22 mouse cellular contexts compared by ENCODE assay signal in genomic region chr19:15658611-15659010, GRCm38 (mm10).
DNase-seq lines count a peak whose midpoint lies in the region; ATAC-seq and TF ChIP-seq lines count a peak whose summit lies in the region.
"Had no signal": no experiment of that assay in that cellular context is flagged by ENCODE, and none has a peak within 500 bp of the region (broad histone marks: within the 10 kb centered on the region; RNA-seq: fewer than 3 reads in every experiment).

No protein-coding gene starts in this region.

- H3K9ac ChIP-seq in embryonic facial prominence, embryonic 14.5 days (ENCODE audit: low read depth, low read length), result no peak overlapping the region
- H3K9ac ChIP-seq in forebrain, embryonic 14.5 days (ENCODE audit: low read length), result no peak overlapping the region
- H3K9ac ChIP-seq in forebrain, embryonic 11.5 days (ENCODE audit: low read length), result no peak overlapping the region
- H3K9ac ChIP-seq in midbrain, embryonic 11.5 days (ENCODE audit: low read length), result no peak overlapping the region
- no peak overlapping the region for H3K9ac ChIP-seq in midbrain, postnatal 0 days (replicated peaks; ENCODE audit: low read length, poor library complexity, severe bottlenecking)
- H3K9ac ChIP-seq in forebrain, postnatal 0 days, result no peak overlapping the region
- H3K9ac ChIP-seq: embryonic facial prominence, embryonic 13.5 days had no signal

- WGBS in embryonic facial prominence, embryonic 14.5 days, result 45% methylated on average over 1 of the region's 1 CpGs
- WGBS in embryonic facial prominence, embryonic 10.5 days, result 64% methylated on average over 1 of the region's 1 CpGs
- 56% methylated on average over 1 of the region's 1 CpGs for WGBS in forebrain, embryonic 14.5 days
- WGBS in forebrain, embryonic 11.5 days, result 73% methylated on average over 1 of the region's 1 CpGs
- WGBS in midbrain, embryonic 11.5 days, result 62% methylated on average over 1 of the region's 1 CpGs
- 53% methylated on average over 1 of the region's 1 CpGs for WGBS in midbrain, postnatal 0 days
- 33% methylated on average over 1 of the region's 1 CpGs for WGBS in forebrain, postnatal 0 days

- no peak overlapping the region for H3K4me3 ChIP-seq in embryonic facial prominence, embryonic 14.5 days (ENCODE audit: low read depth, low read length)
- no peak overlapping the region for H3K4me3 ChIP-seq in embryonic facial prominence, embryonic 10.5 days
- H3K4me3 ChIP-seq in forebrain, embryonic 14.5 days (ENCODE audit: low read depth, low read length), result no peak overlapping the region
- H3K4me3 ChIP-seq in forebrain, embryonic 11.5 days (ENCODE audit: low read depth, low read length), result no peak overlapping the region
- no peak overlapping the region for H3K4me3 ChIP-seq in midbrain, embryonic 11.5 days (ENCODE audit: low read depth, low read length)
- no peak overlapping the region for H3K4me3 ChIP-seq in midbrain, postnatal 0 days (ENCODE audit: low read depth, low read length)
- H3K4me3 ChIP-seq in forebrain, postnatal 0 days (ENCODE audit: low read depth, low read length), result no peak overlapping the region
- H3K4me3 ChIP-seq: embryonic facial prominence, embryonic 13.5 days had no signal

- H3K4me1 ChIP-seq in embryonic facial prominence, embryonic 14.5 days (ENCODE audit: control insufficient read depth, insufficient read depth, low read length), result no peaks in the 10 kb centered on the region
- H3K4me1 ChIP-seq in embryonic facial prominence, embryonic 10.5 days, result no peaks in the 10 kb centered on the region
- H3K4me1 ChIP-seq in forebrain, embryonic 14.5 days (ENCODE audit: control insufficient read depth, insufficient read depth, low read length), result no peaks in the 10 kb centered on the region
- no peaks in the 10 kb centered on the region for H3K4me1 ChIP-seq in forebrain, embryonic 11.5 days (replicated peaks; ENCODE audit: control insufficient read depth, insufficient read depth, low read length)
- no peaks in the 10 kb centered on the region for H3K4me1 ChIP-seq in midbrain, embryonic 11.5 days (ENCODE audit: control insufficient read depth, insufficient read depth, low read length)
- no peaks in the 10 kb centered on the region for H3K4me1 ChIP-seq in midbrain, postnatal 0 days (ENCODE audit: insufficient read depth, low read length)
- H3K4me1 ChIP-seq in forebrain, postnatal 0 days (ENCODE audit: insufficient read depth), result no peaks in the 10 kb centered on the region
- H3K4me1 ChIP-seq: embryonic facial prominence, embryonic 13.5 days had no signal

- no peaks in the 10 kb centered on the region for H3K9me3 ChIP-seq in embryonic facial prominence, embryonic 14.5 days (ENCODE audit: control insufficient read depth, low read length)
- no peaks in the 10 kb centered on the region for H3K9me3 ChIP-seq in embryonic facial prominence, embryonic 10.5 days
- no peaks in the 10 kb centered on the region for H3K9me3 ChIP-seq in forebrain, embryonic 14.5 days (replicated peaks; ENCODE audit: control insufficient read depth, low read length)
- no peaks in the 10 kb centered on the region for H3K9me3 ChIP-seq in forebrain, embryonic 11.5 days (ENCODE audit: control insufficient read depth, low read length)
- no peaks in the 10 kb centered on the region for H3K9me3 ChIP-seq in midbrain, embryonic 11.5 days (ENCODE audit: control insufficient read depth, low read length)
- no peaks in the 10 kb centered on the region for H3K9me3 ChIP-seq in midbrain, postnatal 0 days (ENCODE audit: low read length)
- H3K9me3 ChIP-seq in forebrain, postnatal 0 days (ENCODE audit: low read length), result no peaks in the 10 kb centered on the region
- H3K9me3 ChIP-seq: embryonic facial prominence, embryonic 13.5 days; G1E had no signal

- no peak overlapping the region for H3K27ac ChIP-seq in embryonic facial prominence, embryonic 14.5 days (replicated peaks; ENCODE audit: low read depth, low read length)
- H3K27ac ChIP-seq in embryonic facial prominence, embryonic 10.5 days (replicated peaks), result no peak overlapping the region
- no peak overlapping the region for H3K27ac ChIP-seq in forebrain, embryonic 14.5 days (ENCODE audit: low read depth, low read length)
- H3K27ac ChIP-seq in forebrain, embryonic 11.5 days (ENCODE audit: low read depth, low read length), result no peak overlapping the region
- no peak overlapping the region for H3K27ac ChIP-seq in midbrain, embryonic 11.5 days (ENCODE audit: low read depth, low read length)
- no peak overlapping the region for H3K27ac ChIP-seq in midbrain, postnatal 0 days (ENCODE audit: low read depth, low read length)
- no peak overlapping the region for H3K27ac ChIP-seq in forebrain, postnatal 0 days (ENCODE audit: low read depth, low read length)
- H3K27ac ChIP-seq: embryonic facial prominence, embryonic 13.5 days had no signal

- H3K36me3 ChIP-seq in embryonic facial prominence, embryonic 14.5 days (ENCODE audit: control insufficient read depth, insufficient read depth, low read length), result no peaks in the 10 kb centered on the region
- no peaks in the 10 kb centered on the region for H3K36me3 ChIP-seq in embryonic facial prominence, embryonic 10.5 days (replicated peaks)
- H3K36me3 ChIP-seq in forebrain, embryonic 14.5 days (ENCODE audit: control insufficient read depth, insufficient read depth, low read length), result no peaks in the 10 kb centered on the region
- no peaks in the 10 kb centered on the region for H3K36me3 ChIP-seq in forebrain, embryonic 11.5 days (ENCODE audit: control insufficient read depth, insufficient read depth, low read length)
- no peaks in the 10 kb centered on the region for H3K36me3 ChIP-seq in midbrain, embryonic 11.5 days (ENCODE audit: control insufficient read depth, insufficient read depth, low read length)
- H3K36me3 ChIP-seq in midbrain, postnatal 0 days (ENCODE audit: insufficient read depth, low read length), result no peaks in the 10 kb centered on the region
- H3K36me3 ChIP-seq in forebrain, postnatal 0 days (ENCODE audit: insufficient read depth), result no peaks in the 10 kb centered on the region
- H3K36me3 ChIP-seq: embryonic facial prominence, embryonic 13.5 days; G1E had no signal

- TF ChIP-seq CTCF in midbrain, postnatal 0 days (IDR thresholded peaks at IDR 0.05), result no peak
- no peak for TF ChIP-seq CTCF in forebrain, postnatal 0 days (IDR thresholded peaks at IDR 0.05; ENCODE audit: low read depth)

- no peaks in the 10 kb centered on the region for H3K27me3 ChIP-seq in embryonic facial prominence, embryonic 14.5 days (replicated peaks; ENCODE audit: control insufficient read depth, insufficient read depth, low read length)
- no peaks in the 10 kb centered on the region for H3K27me3 ChIP-seq in embryonic facial prominence, embryonic 10.5 days (replicated peaks; ENCODE audit: low read depth, poor library complexity, severe bottlenecking)
- H3K27me3 ChIP-seq in forebrain, embryonic 14.5 days (replicated peaks; ENCODE audit: control insufficient read depth, insufficient read depth, low read length), result no peaks in the 10 kb centered on the region
- no peaks in the 10 kb centered on the region; the same call in 1 of the 2 replicates for H3K27me3 ChIP-seq in forebrain, embryonic 11.5 days (ENCODE audit: control insufficient read depth, insufficient read depth, low read length)
- H3K27me3 ChIP-seq in midbrain, embryonic 11.5 days (ENCODE audit: control insufficient read depth, insufficient read depth, low read length), result no peaks in the 10 kb centered on the region
- no peaks in the 10 kb centered on the region for H3K27me3 ChIP-seq in midbrain, postnatal 0 days (ENCODE audit: insufficient read depth, low read length)
- H3K27me3 ChIP-seq in forebrain, postnatal 0 days (ENCODE audit: insufficient read depth, low read length), result peaks cover 18% of the 10 kb centered on the region; the same call in 1 of the 2 replicates
- H3K27me3 ChIP-seq: CH12.LX; embryonic facial prominence, embryonic 13.5 days had no signal

- peak; percentile 17 for DNase-seq in embryonic facial prominence, embryonic 14.5 days (ENCODE audit: low spot score)
- DNase-seq in embryonic facial prominence, embryonic 10.5 days (ENCODE audit: low spot score), result no peak
- DNase-seq in forebrain, embryonic 14.5 days (ENCODE audit: low spot score), result peak; percentile 74
- DNase-seq in forebrain, embryonic 11.5 days (ENCODE audit: low spot score), result no peak
- peak; percentile 35 for DNase-seq in midbrain, embryonic 11.5 days (ENCODE audit: low spot score, missing footprints)
- no peak for DNase-seq in midbrain, postnatal 0 days (ENCODE audit: low spot score)
- DNase-seq in forebrain, postnatal 0 days, result peak; percentile 75
- no peak for DNase-seq in testis, postnatal 14 days (ENCODE audit: low spot score)
- DNase-seq: adrenal gland, postnatal 14 days; B cell, adult 2 months; cerebellum, adult 11 months; cerebellum, adult 18-20 months; cerebellum, adult 8-10 months; cerebellum, adult 9-11 months; cerebellum, postnatal 14 days; cerebellum, postnatal 36 days had no signal

- ATAC-seq in embryonic facial prominence, embryonic 14.5 days (ENCODE audit: low read depth), result no peak
- ATAC-seq in forebrain, embryonic 14.5 days, result peak; percentile 70; the same call in 1 of the 2 replicates
- no peak for ATAC-seq in forebrain, embryonic 11.5 days (replicated peaks; ENCODE audit: low FRiP score)
- ATAC-seq in midbrain, embryonic 11.5 days (ENCODE audit: low FRiP score), result no peak
- no peak for ATAC-seq in midbrain, postnatal 0 days (ENCODE audit: low FRiP score)
- peak; percentile 81 for ATAC-seq in forebrain, postnatal 0 days
- ATAC-seq: activated CD4-positive, CD25-positive, alpha-beta regulatory T cell, adult 4 months; CD4-positive, CD25-positive, alpha-beta regulatory T cell, adult 4 months; Patski had no signal

- H3K4me2 ChIP-seq in embryonic facial prominence, embryonic 14.5 days (ENCODE audit: low read depth, low read length), result no peak overlapping the region
- H3K4me2 ChIP-seq in forebrain, embryonic 14.5 days (ENCODE audit: low read length), result no peak overlapping the region
- no peak overlapping the region for H3K4me2 ChIP-seq in forebrain, embryonic 11.5 days (ENCODE audit: low read depth, low read length, severe bottlenecking)
- no peak overlapping the region for H3K4me2 ChIP-seq in midbrain, embryonic 11.5 days
- no peak overlapping the region for H3K4me2 ChIP-seq in midbrain, postnatal 0 days (ENCODE audit: low read depth, low read length, poor library complexity, severe bottlenecking)
- no peak overlapping the region for H3K4me2 ChIP-seq in forebrain, postnatal 0 days (ENCODE audit: low read depth)
- H3K4me2 ChIP-seq: embryonic facial prominence, embryonic 13.5 days had no signal

Comparison
In these comparisons a context has a peak if more than half of its experiments do, and no peak if none do; other contexts are left out.
1. ATAC-seq: peak in forebrain, embryonic 14.5 days (single experiment) and forebrain, postnatal 0 days (single experiment); none in embryonic facial prominence, embryonic 14.5 days (single experiment), forebrain, embryonic 11.5 days (single experiment), midbrain, embryonic 11.5 days (single experiment) and midbrain, postnatal 0 days (single experiment).
2. DNase-seq: peak in embryonic facial prominence, embryonic 14.5 days (single experiment), forebrain, embryonic 14.5 days (single experiment), midbrain, embryonic 11.5 days (single experiment) and forebrain, postnatal 0 days (single experiment); none in embryonic facial prominence, embryonic 10.5 days (single experiment), forebrain, embryonic 11.5 days (single experiment), midbrain, postnatal 0 days (single experiment) and testis, postnatal 14 days (single experiment).